Mouse (Mus musculus): Measurements from ENCODE around the gene Bmp7.

The Bmp7 gene

GRCm38 (mm10) chr2:172940003-172940798 is at the start of gene Bmp7:
Bmp7 (minus strand) TSS chr2:172940321.
- peak; percentile 53 for DNase-seq

- DNase-seq, result no peak
Observed at GRCm38 (mm10) chr2:172982776-172983561, 42.8 kb upstream of the Bmp7 start.

GRCm38 (mm10) chr2:172979666-172980345 is 39.7 kb upstream of the Bmp7 start:
- DNase-seq, result no peak

- no peak for DNase-seq
Observed at GRCm38 (mm10) chr2:172978131-172978633, 38.1 kb upstream of the Bmp7 start.

GRCm38 (mm10) chr2:172977409-172978130 is 37.4 kb upstream of the Bmp7 start, which contains the start of gene Spo11:
Spo11 (plus strand) TSS chr2:172977700.
- no peak for DNase-seq

GRCm38 (mm10) chr2:172976661-172977238 is 36.6 kb upstream of the Bmp7 start:
- DNase-seq, result no peak

- DNase-seq, result no peak
Observed at GRCm38 (mm10) chr2:172975159-172975558, 35.0 kb upstream of the Bmp7 start.

- no peak for DNase-seq
Observed at GRCm38 (mm10) chr2:172974701-172975100, 34.6 kb upstream of the Bmp7 start.

- no peak for DNase-seq
Observed at GRCm38 (mm10) chr2:172973806-172974565, 33.9 kb upstream of the Bmp7 start.

GRCm38 (mm10) chr2:172971865-172972264 is 31.7 kb upstream of the Bmp7 start:
- DNase-seq, result no peak

- DNase-seq, result no peak
Observed at GRCm38 (mm10) chr2:172966480-172966879, 26.4 kb upstream of the Bmp7 start.

GRCm38 (mm10) chr2:172965249-172965648 is 25.1 kb upstream of the Bmp7 start:
- no peak for DNase-seq

GRCm38 (mm10) chr2:172961211-172961610 is 21.1 kb upstream of the Bmp7 start:
- no peak for DNase-seq

- no peak for DNase-seq
Observed at GRCm38 (mm10) chr2:172960350-172960749, 20.2 kb upstream of the Bmp7 start.

GRCm38 (mm10) chr2:172959006-172959768 is 19.1 kb upstream of the Bmp7 start:
- DNase-seq, result no peak

GRCm38 (mm10) chr2:172958579-172958978 is 18.5 kb upstream of the Bmp7 start:
- no peak for DNase-seq

- no peak for DNase-seq
Observed at GRCm38 (mm10) chr2:172951976-172952375, 11.9 kb upstream of the Bmp7 start.

GRCm38 (mm10) chr2:172950722-172951121 is 10.6 kb upstream of the Bmp7 start:
- no peak for DNase-seq

- no peak for DNase-seq
Observed at GRCm38 (mm10) chr2:172950119-172950676, 10.1 kb upstream of the Bmp7 start.

- DNase-seq, result no peak
Observed at GRCm38 (mm10) chr2:172949051-172949450, 8.9 kb upstream of the Bmp7 start.

Data from right cerebral cortex, adult 18-20 months (tissue).